Mouse (Mus musculus) cortical plate, adult 2 months (tissue): Measurements from ENCODE around the gene Gab3.

Source experiments
- CTCF ChIP-seq: fragments of 200-500 bp; IDR thresholded peaks from 2 replicates; pipeline ENCODE4 v1.5.1; 2011; ENCODE audit warnings: mild to moderate bottlenecking, control low read depth, low read length; ENCODE audit not compliant: insufficient read depth; ENCODE audit errors: extremely low read depth
- POLR2A ChIP-seq: fragments of 200-500 bp; IDR thresholded peaks from 2 replicates; pipeline ENCODE4 v1.6.1; 2011; ENCODE audit warnings: mild to moderate bottlenecking, low read length, control low read depth; ENCODE audit not compliant: insufficient read depth; ENCODE audit errors: extremely low read depth

GRCm38 (mm10) chrX:75084774-75085508 is at the start of gene Gab3:
- TF ChIP-seq CTCF (no peak), POLR2A (no peak)
